Comparison of ENCODE assay signal across 9 mouse cellular contexts in genomic region chrX:138913366-138913765, GRCm38 (mm10). TPM values are rescaled to one million over a fixed set of nuclear protein-coding genes. Genes with fewer than 3 reads are reported as not detected.
DNase-seq lines count a peak whose midpoint lies in the region; ATAC-seq and TF ChIP-seq lines count a peak whose summit lies in the region.
"Had no signal": no experiment of that assay in that cellular context is flagged by ENCODE, and none has a peak within 500 bp of the region (broad histone marks: within the 10 kb centered on the region; RNA-seq: fewer than 3 reads in every experiment).

No protein-coding gene starts in this region.

- no peaks in the 10 kb centered on the region for H3K36me3 ChIP-seq in heart, embryonic 12.5 days
- H3K36me3 ChIP-seq in embryonic facial prominence, embryonic 15.5 days = no peaks in the 10 kb centered on the region
- H3K36me3 ChIP-seq in intestine, embryonic 14.5 days (ENCODE audit: control insufficient read depth, insufficient read depth, low read length) = no peaks in the 10 kb centered on the region
- H3K36me3 ChIP-seq in midbrain, postnatal 0 days (ENCODE audit: insufficient read depth, low read length) = no peaks in the 10 kb centered on the region

- WGBS in heart, embryonic 12.5 days = 24% methylated on average over 8 of the region's 8 CpGs
- WGBS in embryonic facial prominence, embryonic 15.5 days = 17% methylated on average over 8 of the region's 8 CpGs
- WGBS in intestine, embryonic 14.5 days = 23% methylated on average over 8 of the region's 8 CpGs
- WGBS in midbrain, postnatal 0 days = 30% methylated on average over 8 of the region's 8 CpGs

- ATAC-seq in heart, embryonic 12.5 days (ENCODE audit: insufficient number of reproducible peaks, low FRiP score) = no peak
- no peak for ATAC-seq in embryonic facial prominence, embryonic 15.5 days (ENCODE audit: insufficient number of reproducible peaks, low FRiP score, low TSS enrichment, low read depth)
- 0 out of 2 replicates have a peak, but pooled peaks have one; percentile 44 for ATAC-seq in intestine, embryonic 14.5 days (replicated peaks; ENCODE audit: low FRiP score, low TSS enrichment, low read depth)
- no peak for ATAC-seq in midbrain, postnatal 0 days (ENCODE audit: low FRiP score)

- DNase-seq in heart, adult 8-10 months (ENCODE audit: low spot score) = no peak
- peak; percentile 54 for DNase-seq in intestine, embryonic 14.5 days (ENCODE audit: low spot score)
- no peak for DNase-seq in midbrain, postnatal 0 days (ENCODE audit: low spot score)
- no peak for DNase-seq in adrenal gland, adult 8-10 months
- no peak for DNase-seq in cerebellum, adult 11-12 months
- DNase-seq in gastrocnemius, postnatal 10 days = no peak
- DNase-seq: thymus, postnatal 36 days had no signal

- peak overlapping the region; percentile 60 for H3K4me3 ChIP-seq in heart, embryonic 12.5 days
- H3K4me3 ChIP-seq in embryonic facial prominence, embryonic 15.5 days (replicated peaks) = peak overlapping the region; percentile 48
- H3K4me3 ChIP-seq in intestine, embryonic 14.5 days (ENCODE audit: low read depth, low read length) = peak overlapping the region; percentile 42
- H3K4me3 ChIP-seq in midbrain, postnatal 0 days (ENCODE audit: low read depth, low read length) = no peak overlapping the region; the same call in 1 of the 2 replicates

- H3K4me2 ChIP-seq in heart, embryonic 12.5 days = peak overlapping the region; percentile 82
- H3K4me2 ChIP-seq in embryonic facial prominence, embryonic 15.5 days (replicated peaks) = peak overlapping the region; percentile 55
- H3K4me2 ChIP-seq in intestine, embryonic 14.5 days (ENCODE audit: low read length) = peak overlapping the region; percentile 58
- peak overlapping the region; percentile 71 for H3K4me2 ChIP-seq in midbrain, postnatal 0 days (ENCODE audit: low read depth, low read length, poor library complexity, severe bottlenecking)

- TF ChIP-seq CTCF in midbrain, postnatal 0 days (IDR thresholded peaks at IDR 0.05) = no peak

- no peaks in the 10 kb centered on the region for H3K4me1 ChIP-seq in heart, embryonic 12.5 days (replicated peaks)
- no peaks in the 10 kb centered on the region for H3K4me1 ChIP-seq in embryonic facial prominence, embryonic 15.5 days
- no peaks in the 10 kb centered on the region for H3K4me1 ChIP-seq in intestine, embryonic 14.5 days (replicated peaks; ENCODE audit: control insufficient read depth, insufficient read depth, low read length)
- no peaks in the 10 kb centered on the region for H3K4me1 ChIP-seq in midbrain, postnatal 0 days (ENCODE audit: insufficient read depth, low read length)

- H3K27me3 ChIP-seq in heart, embryonic 12.5 days (replicated peaks) = no peaks in the 10 kb centered on the region
- no peaks in the 10 kb centered on the region for H3K27me3 ChIP-seq in embryonic facial prominence, embryonic 15.5 days
- H3K27me3 ChIP-seq in intestine, embryonic 14.5 days (replicated peaks; ENCODE audit: control insufficient read depth, insufficient read depth, low read length) = no peaks in the 10 kb centered on the region
- H3K27me3 ChIP-seq in midbrain, postnatal 0 days (ENCODE audit: insufficient read depth, low read length) = peaks cover 18% of the 10 kb centered on the region

- H3K27ac ChIP-seq in heart, embryonic 12.5 days (ENCODE audit: poor library complexity, severe bottlenecking) = peak overlapping the region; percentile 29; the same call in 1 of the 2 replicates
- peak overlapping the region; percentile 22; the same call in 1 of the 2 replicates for H3K27ac ChIP-seq in embryonic facial prominence, embryonic 15.5 days (replicated peaks)
- H3K27ac ChIP-seq in intestine, embryonic 14.5 days (ENCODE audit: low read depth) = no peak overlapping the region
- H3K27ac ChIP-seq in midbrain, postnatal 0 days (ENCODE audit: low read depth, low read length) = no peak overlapping the region

- H3K9ac ChIP-seq in heart, embryonic 12.5 days = peak overlapping the region; percentile 58; the same call in 1 of the 2 replicates
- H3K9ac ChIP-seq in embryonic facial prominence, embryonic 15.5 days = no peak overlapping the region
- no peak overlapping the region for H3K9ac ChIP-seq in intestine, embryonic 14.5 days (ENCODE audit: low read length)
- no peak overlapping the region for H3K9ac ChIP-seq in midbrain, postnatal 0 days (replicated peaks; ENCODE audit: low read length, poor library complexity, severe bottlenecking)

- H3K9me3 ChIP-seq in heart, embryonic 12.5 days (replicated peaks) = no peaks in the 10 kb centered on the region
- no peaks in the 10 kb centered on the region for H3K9me3 ChIP-seq in embryonic facial prominence, embryonic 15.5 days (replicated peaks)
- H3K9me3 ChIP-seq in intestine, embryonic 14.5 days (ENCODE audit: control insufficient read depth, low read length) = no peaks in the 10 kb centered on the region
- no peaks in the 10 kb centered on the region for H3K9me3 ChIP-seq in midbrain, postnatal 0 days (ENCODE audit: low read length)

RNA-seq across cellular contexts. Expression of gene Nrk, which starts 0.9 kb away (rescaled TPM):
- 57.6 and 59.9 TPM in 2 replicates for polyA plus RNA-seq in heart, embryonic 12.5 days (2016; fragmentation: Nextera tagmentation; extraction: Ambion mirVana)
- under 1 TPM; 0.31 to 0.60 (median 0.56) TPM for total RNA-seq in heart, adult 8-10 months (2022)
- 49.3 and 61.1 TPM in 2 replicates for polyA plus RNA-seq in embryonic facial prominence, embryonic 15.5 days (2015; fragmentation: Nextera tagmentation; extraction: Ambion mirVana)
- 17.2 and 19.2 TPM in 2 replicates for polyA plus RNA-seq in intestine, embryonic 14.5 days (2014; fragmentation: Nextera tagmentation; extraction: Ambion mirVana)
- 0.49 and 0.90 TPM in 2 replicates for total RNA-seq in midbrain, postnatal 0 days (2014; rRNA removed)
- 0.25 and 0.26 TPM in 2 replicates for polyA plus RNA-seq in midbrain, postnatal 0 days (2015; fragmentation: Nextera tagmentation; extraction: Ambion mirVana)
- total RNA-seq in adrenal gland, adult 8-10 months (2022) = under 1 TPM; 0.18 to 0.56 (median 0.24) TPM
- 10 to 100 TPM; 72.1 to 72.9 TPM for total RNA-seq in gastrocnemius, postnatal 10 days (2021)

Comparison
In these comparisons a context has a peak if more than half of its experiments do, and no peak if none do; other contexts are left out.
1. H3K27ac ChIP-seq: peak in heart, embryonic 12.5 days (single experiment) and embryonic facial prominence, embryonic 15.5 days (single experiment); none in intestine, embryonic 14.5 days (single experiment) and midbrain, postnatal 0 days (single experiment).
2. RNA of gene Nrk, which starts 0.9 kb away (total RNA-seq): 72.1 to 72.9 TPM in gastrocnemius, postnatal 10 days; 0.31 to 0.60 TPM in heart, adult 8-10 months, 0.49 to 0.90 TPM in midbrain, postnatal 0 days and 0.18 to 0.56 TPM in adrenal gland, adult 8-10 months; every median in the first group is over 10 times any median in the second.
3. Peak in every context shown above with its lines, with median percentiles within 50 percentile points of each other: H3K4me2 ChIP-seq.